Mouse (Mus musculus) neural tube, embryonic 10.5 days (tissue): ENCODE measurements around the gene Ano8.

Source experiments
- DNase-seq: peaks from one replicate; pipeline ENCODE4 v3.0.0-alpha.2; 2017; ENCODE audit warnings: low spot score; ENCODE audit errors: extremely low spot score

Ano8 gene

DNA sequence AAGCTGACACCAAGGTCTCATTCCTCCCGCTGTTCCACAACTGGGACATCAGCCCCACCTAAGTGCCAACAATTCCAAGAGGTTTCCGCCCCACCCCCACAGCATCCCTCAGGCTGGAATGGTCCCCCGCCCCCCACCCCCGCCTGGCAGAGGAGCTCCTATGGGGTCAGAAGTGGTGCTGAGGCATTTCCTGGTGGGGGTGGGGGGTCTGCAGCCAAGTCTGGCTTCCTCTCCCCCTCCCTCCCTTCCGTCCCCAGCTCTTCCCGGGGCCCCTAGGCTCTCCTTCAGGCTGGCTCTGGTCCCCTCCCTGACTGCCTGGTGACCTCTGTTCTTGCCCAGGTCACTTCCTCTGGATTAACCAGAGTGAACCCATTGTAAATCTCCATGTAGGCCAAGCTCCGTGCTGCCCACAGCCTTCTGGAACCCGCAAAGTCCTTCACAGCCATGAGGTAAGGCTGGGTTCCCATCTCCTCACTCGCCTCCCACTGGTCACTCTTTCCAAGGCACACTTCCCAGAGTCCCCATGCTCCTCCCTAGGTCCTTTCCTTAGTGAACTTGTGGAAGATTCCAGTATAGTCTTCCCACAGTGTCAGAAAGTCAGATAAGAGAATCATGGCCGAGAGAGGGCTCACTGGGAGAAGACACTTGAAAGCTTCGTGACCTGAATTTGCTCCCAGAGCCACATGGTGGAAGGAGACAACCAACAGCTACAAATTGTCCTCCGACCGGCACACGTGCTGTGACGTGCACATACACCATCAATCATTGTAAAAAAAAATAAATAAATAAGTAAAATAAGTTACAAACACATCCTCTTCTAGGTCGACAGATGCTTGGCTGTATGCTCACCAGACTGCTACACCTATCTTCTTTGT is 13.3 kb upstream of the Ano8 start:
- DNase-seq = peak; percentile 47

DNA sequence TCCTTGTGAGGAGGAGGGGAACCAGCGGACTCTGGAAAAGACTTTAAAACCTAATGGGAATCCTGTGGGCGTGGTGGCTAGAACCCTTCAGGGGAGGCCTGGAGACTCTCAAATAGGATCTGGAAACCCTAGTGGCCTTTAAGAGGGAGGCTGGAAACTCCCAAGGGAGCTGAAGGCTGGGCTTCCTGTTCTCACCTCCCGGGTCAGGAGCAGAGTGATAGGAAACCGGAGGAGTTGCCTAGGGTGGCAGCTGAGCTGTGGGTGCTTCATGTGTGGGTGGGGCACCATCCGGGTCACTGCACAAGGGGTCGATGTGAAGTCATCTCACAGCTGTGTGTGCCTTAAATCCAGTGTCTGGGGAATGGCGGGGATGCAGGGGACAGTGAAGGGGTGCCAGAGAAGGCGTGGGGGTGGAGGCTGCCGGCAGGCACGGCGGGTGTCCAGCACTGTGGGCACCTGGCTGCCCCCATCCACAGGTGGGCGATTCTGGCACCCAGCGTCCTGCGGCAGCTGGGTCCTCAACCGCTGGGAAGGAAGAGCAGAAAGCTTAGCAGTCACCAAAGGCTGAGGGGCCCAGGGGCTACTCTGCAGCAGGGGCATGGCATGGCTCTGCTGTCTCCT is 12.2 kb upstream of the Ano8 start:
- no peak for DNase-seq

DNA sequence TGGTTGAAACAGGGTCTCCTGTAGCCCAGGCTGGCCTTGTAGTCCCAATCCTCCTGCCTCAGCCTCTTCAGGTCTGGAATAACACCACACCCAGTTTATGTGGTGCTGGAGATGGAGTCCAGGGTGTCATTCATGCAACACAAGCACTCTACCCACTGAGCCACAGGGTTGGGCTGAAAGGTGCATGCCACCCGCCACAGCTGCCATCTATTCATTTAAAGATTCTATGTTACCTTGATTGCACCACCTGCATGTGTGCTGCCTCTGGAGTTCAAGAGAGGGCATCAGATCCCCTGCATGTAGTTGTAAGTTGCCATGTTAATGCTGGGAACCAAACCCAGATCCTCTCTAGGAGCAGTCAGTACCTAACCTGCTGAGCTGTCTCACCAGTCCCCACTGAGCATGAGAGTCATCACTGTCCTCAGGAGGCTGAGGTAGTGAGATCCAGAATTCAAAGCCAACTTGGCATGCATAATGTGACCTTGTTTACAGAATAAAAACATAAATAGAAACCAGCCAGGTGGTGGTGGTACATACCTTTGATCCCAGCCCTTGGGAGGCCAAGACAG is 11.4 kb upstream of the Ano8 start:
- DNase-seq = no peak

GRCm38 (mm10) chr8:71496481-71496880 is 10.7 kb upstream of the Ano8 start:
- no peak for DNase-seq

- DNase-seq = no peak
These were observed 10.0 kb upstream of the Ano8 start for GRCm38 (mm10) chr8:71495811-71496210.

DNA sequence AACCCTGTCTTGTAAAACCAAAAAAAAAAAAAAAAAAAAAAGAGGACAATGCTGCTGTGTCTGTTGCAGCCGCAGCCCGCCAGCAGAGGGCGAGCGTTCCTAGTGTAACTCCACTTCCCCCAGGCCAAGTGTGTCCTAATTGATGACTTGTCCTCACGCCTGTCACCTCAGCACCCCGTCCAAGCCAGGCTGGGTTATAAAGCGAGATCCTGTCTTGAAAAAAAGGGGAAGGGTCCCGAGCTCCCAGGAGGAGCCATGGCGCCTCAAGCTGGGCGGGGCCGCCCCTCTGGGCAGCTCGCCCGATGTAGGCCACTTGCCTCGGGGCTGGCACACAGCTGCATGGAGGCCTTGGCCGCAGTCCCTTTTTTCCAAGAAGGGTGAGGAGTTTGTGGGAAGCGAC is 9.3 kb upstream of the Ano8 start:
- DNase-seq = peak; percentile 83

DNA sequence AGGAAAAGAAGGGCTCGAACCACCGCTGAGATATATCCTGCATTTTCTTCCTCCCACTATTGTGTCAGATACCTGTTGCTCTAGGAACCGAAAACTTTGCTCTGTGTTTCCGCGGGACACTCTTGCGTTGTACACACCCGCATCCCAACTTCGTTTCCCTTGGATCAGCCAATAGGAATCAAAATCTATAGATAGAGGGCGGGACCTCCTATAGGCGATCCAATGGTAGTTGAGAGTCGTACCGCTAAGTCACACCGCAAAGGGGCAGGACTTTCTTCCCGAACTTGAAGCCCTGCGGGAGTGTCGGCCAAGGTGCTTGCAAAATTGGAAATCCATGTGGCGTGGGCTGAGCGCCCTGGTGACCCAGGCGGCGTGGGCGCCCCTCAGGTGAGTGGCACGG is 2.7 kb upstream of the Ano8 start:
- DNase-seq = peak; percentile 89

DNA sequence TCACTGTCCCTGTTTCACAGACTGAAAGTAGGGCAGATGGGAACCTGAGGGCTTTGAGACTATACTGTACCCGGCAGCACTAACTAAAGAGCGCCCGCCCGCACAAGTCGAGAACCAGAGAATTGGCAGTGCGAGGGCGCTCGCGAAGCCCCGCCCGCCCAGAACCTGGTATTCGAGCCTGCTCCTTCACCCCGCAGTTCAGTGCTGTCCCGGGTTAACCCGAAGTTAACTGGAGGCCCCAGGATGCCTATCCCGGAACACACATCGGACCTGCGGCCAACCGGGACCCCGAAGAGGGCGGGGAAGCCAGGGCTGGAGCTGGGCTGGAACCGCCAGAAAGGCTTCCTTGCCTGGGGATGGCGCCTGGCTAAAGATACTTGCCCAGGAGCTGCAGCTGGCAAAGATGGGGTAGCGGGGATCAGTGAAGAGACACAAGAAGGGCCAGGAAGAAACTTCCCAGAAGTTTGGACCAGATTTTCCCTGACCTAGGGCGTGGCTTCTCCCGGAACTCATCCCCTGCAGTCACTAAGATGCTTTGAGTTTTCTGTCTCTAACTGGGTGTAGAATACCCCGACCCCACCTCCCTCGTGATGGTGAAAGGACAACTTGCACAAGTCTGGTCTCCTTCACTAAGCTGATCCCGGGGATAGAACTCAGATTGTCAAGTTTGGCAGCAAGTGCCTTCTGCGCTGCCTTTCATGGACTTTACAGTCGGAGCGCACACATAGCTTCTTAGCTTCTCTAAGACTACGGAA is 2.1 kb upstream of the Ano8 start, which contains the start of gene Gtpbp3:
Gene Gtpbp3, plus strand, starts transcription at position 413 of the 755 bp plus-strand sequence.
- peak; percentile 76 for DNase-seq

GRCm38 (mm10) chr8:71486136-71486529 is 370 bp upstream of the Ano8 start:
- DNase-seq = no peak

GRCm38 (mm10) chr8:71484736-71485135 is 1.0 kb downstream of the Ano8 start:
- DNase-seq = no peak

DNA sequence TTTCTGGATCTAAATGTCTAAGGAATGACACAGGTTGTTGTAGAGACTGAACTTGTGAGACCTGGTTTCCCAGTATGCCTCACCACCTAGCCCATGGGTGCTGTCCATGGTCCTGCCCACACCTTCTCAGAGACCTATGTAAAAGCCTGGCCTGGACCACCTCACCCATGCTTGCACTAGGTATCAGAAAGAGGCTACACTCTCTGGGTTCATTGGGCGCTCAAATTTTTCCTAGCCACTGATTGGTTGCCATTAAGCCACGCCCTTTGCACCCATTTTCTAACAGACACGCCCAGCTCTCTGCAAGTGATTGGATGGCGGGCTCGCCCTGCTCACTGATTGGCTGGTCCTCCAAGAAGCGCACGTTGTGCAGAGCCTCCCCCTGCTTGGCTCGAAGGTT is 1.8 kb downstream of the Ano8 start:
- peak; percentile 61 for DNase-seq

- no peak for DNase-seq
These were observed 6.8 kb downstream of the Ano8 start for GRCm38 (mm10) chr8:71478943-71479342.

- DNase-seq = peak; percentile 32
These were observed 8.4 kb downstream of the Ano8 start for GRCm38 (mm10) chr8:71477196-71477845.

DNA sequence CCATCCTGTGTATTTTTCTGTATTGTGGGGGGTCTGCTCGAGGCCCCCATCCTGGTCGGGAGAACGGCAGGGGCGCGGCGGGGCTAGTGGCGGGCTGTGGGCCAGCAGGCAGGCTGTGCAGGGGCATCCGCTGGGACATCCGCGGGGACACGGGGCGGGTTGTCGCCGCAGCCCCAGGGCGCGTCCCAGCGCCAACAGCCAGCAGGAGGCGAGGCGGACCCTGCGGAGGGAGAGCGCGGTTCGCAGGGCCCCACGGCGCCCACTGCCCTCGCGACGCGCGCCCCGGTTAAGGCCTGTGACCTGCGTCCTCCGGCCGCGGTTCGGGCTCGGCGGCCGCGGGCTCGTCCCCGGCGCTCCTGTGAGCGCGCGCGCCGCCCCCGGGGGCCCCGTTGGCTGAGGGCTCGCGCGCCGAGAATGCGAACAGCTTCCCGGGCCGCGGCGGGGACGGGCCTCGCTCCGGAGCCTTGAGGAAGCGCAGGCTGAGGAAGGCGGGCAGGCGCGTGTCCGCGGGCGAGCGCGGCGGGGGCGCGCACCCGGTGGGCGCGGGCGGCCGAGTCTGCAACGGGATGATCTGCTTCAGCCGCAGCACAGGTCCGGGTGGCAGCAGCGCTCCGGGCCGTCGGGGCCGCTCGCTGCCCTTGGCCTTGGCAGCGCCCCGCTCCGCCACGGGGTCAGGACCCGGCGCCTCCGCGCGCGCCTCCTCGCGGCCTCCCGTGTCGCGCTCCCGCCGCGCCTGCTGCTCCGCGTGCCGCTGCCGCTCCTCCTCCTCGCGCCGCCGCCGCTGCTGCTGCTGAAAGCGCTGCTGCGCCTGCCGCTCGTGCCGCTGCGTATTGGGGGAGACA is 9.4 kb downstream of the Ano8 start:
- DNase-seq = peak; percentile 84

DNA sequence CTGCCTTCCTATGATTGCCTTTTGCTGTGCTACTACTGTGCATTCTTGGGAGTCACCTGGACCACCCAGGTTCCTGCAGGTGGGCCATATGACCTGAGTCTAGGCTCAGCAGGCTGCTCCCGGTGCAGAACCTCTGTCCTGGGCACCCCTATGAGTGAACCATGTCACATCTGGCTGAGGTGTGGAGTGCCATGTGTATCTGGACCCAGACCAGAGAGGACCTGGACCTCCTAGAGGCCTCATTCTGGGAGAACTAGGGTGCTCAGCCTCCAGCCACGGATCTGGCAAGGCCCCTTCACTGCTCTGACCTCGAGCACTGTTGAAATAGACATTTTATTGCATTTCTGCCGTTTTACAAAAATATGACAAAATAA is 10.1 kb downstream of the Ano8 start:
- DNase-seq = peak; percentile 38

GRCm38 (mm10) chr8:71474785-71475701 is 10.7 kb downstream of the Ano8 start:
- DNase-seq = no peak

DNA sequence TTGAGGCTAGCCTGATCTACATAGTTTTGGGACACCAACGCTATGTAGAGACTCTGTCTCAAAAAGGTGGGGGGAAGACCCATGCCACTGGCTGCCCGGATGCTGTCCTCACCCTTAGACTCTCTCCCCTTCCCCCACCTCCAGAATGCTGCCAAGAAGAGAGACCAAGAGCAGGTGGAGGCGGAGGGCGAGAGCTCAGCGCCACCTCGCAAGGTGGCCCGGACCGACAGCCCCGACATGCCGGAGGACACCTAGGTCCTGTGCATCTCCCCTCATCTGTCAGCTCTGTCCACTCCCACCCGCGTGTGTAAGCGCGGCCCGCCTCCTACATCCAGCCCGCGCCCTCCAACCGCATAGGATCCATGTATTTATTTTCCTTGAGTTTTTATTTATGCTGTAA is 11.4 kb downstream of the Ano8 start:
- DNase-seq = no peak

DNA sequence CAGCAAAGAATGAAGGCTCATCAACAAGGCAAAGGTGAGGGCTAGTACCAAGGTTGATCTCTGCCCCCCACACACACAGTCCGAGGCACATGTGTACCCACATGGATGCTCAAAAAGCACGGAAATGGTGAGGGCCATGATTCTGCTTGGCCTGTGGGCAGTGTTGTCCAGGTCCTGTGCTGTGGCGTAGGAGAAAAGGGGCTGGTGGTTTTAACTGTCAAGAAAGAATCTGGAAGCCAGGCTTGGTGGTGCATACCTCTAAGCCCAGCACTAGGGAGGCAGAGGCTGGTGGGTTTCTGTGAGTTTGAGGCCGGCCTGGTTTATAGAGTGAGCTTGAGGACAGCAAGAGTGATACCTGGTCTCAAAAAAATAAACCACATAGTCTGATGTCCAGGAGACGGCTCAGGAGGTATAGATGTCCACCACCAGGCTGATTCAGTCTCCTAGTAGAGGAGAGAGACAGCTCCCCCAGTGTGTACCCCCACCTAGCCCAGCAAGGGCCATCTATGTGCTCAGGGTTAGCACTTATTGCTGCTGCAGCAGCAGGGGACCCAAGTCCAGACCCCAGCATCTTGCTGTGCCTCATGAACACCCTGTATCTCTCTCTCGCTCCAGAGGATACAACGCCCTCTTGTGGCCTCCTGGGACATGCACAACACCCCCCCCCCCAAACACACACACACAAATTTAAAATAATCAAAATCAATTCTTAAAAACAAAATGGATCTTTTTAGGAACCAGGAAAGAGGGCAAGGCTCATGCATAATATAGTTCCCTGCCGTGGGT is 13.0 kb downstream of the Ano8 start:
- no peak for DNase-seq

GRCm38 (mm10) chr8:71471861-71472260 is 13.9 kb downstream of the Ano8 start:
- no peak for DNase-seq
